Mouse (Mus musculus) kidney, adult 2 months (tissue): ENCODE results near the gene Ros1. TPM values are rescaled to one million over a fixed set of nuclear protein-coding genes. Genes with fewer than 3 reads are reported as not detected.

Experiments
- DNase-seq: peaks from one replicate; pipeline ENCODE4 v3.0.0; 2021
- H3K27ac ChIP-seq: fragments of 200-500 bp; 2 replicates; pipeline ENCODE4 v1.5.1; 2012; ENCODE audit warnings: low read depth, low read length, control low read depth, inconsistent platforms; ENCODE audit not compliant: insufficient read depth
- H3K27me3 ChIP-seq: fragments of 200-500 bp; replicated peaks from 2 replicates; pipeline ENCODE4 v1.6.1; 2012; ENCODE audit warnings: mild to moderate bottlenecking, moderate library complexity, low read length, inconsistent platforms; ENCODE audit not compliant: control insufficient read depth, insufficient read depth
- H3K36me3 ChIP-seq: fragments of 200-500 bp; 2 replicates; pipeline ENCODE4 v1.6.1; 2012; ENCODE audit warnings: mild to moderate bottlenecking, moderate library complexity, low read length, inconsistent platforms; ENCODE audit not compliant: control insufficient read depth, insufficient read depth
- H3K4me1 ChIP-seq: fragments of 200-500 bp; 2 replicates; pipeline ENCODE4 v1.6.1; 2011; ENCODE audit warnings: low read length; ENCODE audit not compliant: control insufficient read depth, insufficient read depth
- H3K4me3 ChIP-seq: fragments of 200-500 bp; 2 replicates; pipeline ENCODE4 v1.5.1; 2011; ENCODE audit warnings: mild to moderate bottlenecking, low read depth, low read length, control low read depth; ENCODE audit not compliant: insufficient read depth
- CTCF ChIP-seq: fragments of 200-500 bp; conservative IDR thresholded peaks from 2 replicates; pipeline ENCODE4 v1.5.1; 2011; ENCODE audit warnings: low read depth, mild to moderate bottlenecking, control low read depth, low read length, moderate library complexity, mixed read lengths; ENCODE audit not compliant: insufficient read depth, insufficient read length
- POLR2A ChIP-seq: fragments of 200-500 bp; IDR thresholded peaks from one replicate; pipeline ENCODE4 v1.6.1; 2011; ENCODE audit warnings: low read depth, low read length, control low read depth
- WGBS: fragments of 180-500 bp; shearing (Covaris S2); methylation state at CpG from one replicate; pipeline ENCODE4 v1.1.7; 2018; 5-methylcytosine and 5-hydroxymethylcytosine counted together
- polyA plus RNA-seq: library from polyadenylated mRNA; depleted of rRNA; stranded (reverse); fragments of >200 nt; gene quantifications from 2 replicates; pipeline ENCODE4 v1.2.3, GENCODE M21; 2012; rRNA removed

The Ros1 gene
- polyA plus RNA-seq, result 0.08 and 0.16 TPM in 2 replicates

- no peak for TF ChIP-seq CTCF
- TF ChIP-seq POLR2A, result no peak
- WGBS, result 59% methylated on average over 7 of the region's 7 CpGs
Observed at GRCm38 (mm10) chr10:52194957-52195852, at the start of gene Ros1. Ros1 (minus strand) TSS chr10:52195244.

GRCm38 (mm10) chr10:52242680-52243323, 47.8 kb upstream of the Ros1 start:
- Histone ChIP-seq H3K4me3 (no peak overlapping the region), H3K4me1 (peaks cover 21% of the 10 kb centered on the region), H3K27ac (no peak overlapping the region), H3K36me3 (no peaks in the 10 kb centered on the region), H3K27me3 (no peaks in the 10 kb centered on the region)
- no peak for DNase-seq
- WGBS, result 30% methylated on average over 7 of the region's 7 CpGs
- no peak for TF ChIP-seq CTCF
- TF ChIP-seq POLR2A, result no peak

More at GRCm38 (mm10) chr10:52194957-52195852, at the start of gene Ros1:
- Histone ChIP-seq H3K27me3 (no peaks in the 10 kb centered on the region), H3K4me3 (no peak within 1 kb of the TSS), H3K27ac (no peak within 1 kb of the TSS), H3K36me3 (no peaks in the 10 kb centered on the region), H3K4me1 (no peaks in the 10 kb centered on the region)
- no peak for DNase-seq

GRCm38 (mm10) chr10:52242015-52242414, 47.0 kb upstream of the Ros1 start:
- H3K27ac ChIP-seq, result no peak overlapping the region
- TF ChIP-seq CTCF, result no peak
- no peak for TF ChIP-seq POLR2A
- 61% methylated on average over 5 of the region's 5 CpGs for WGBS
- DNase-seq, result no peak
- H3K4me3 ChIP-seq, result no peak overlapping the region
- H3K27me3 ChIP-seq, result no peaks in the 10 kb centered on the region
- no peaks in the 10 kb centered on the region for H3K36me3 ChIP-seq
- H3K4me1 ChIP-seq, result peaks cover 21% of the 10 kb centered on the region

GRCm38 (mm10) chr10:52235461-52235860, 40.4 kb upstream of the Ros1 start:
- Histone ChIP-seq H3K27ac (no peak overlapping the region), H3K4me3 (no peak overlapping the region), H3K27me3 (no peaks in the 10 kb centered on the region), H3K36me3 (no peaks in the 10 kb centered on the region), H3K4me1 (peaks cover 16% of the 10 kb centered on the region)
- TF ChIP-seq POLR2A (no peak), CTCF (no peak)
- DNase-seq, result no peak
- WGBS, result 79% methylated on average over 5 of the region's 5 CpGs

GRCm38 (mm10) chr10:52234654-52234981, 39.6 kb upstream of the Ros1 start:
- TF ChIP-seq POLR2A (no peak), CTCF (no peak)
- Histone ChIP-seq H3K4me1 (peaks cover 16% of the 10 kb centered on the region), H3K27me3 (no peaks in the 10 kb centered on the region), H3K36me3 (no peaks in the 10 kb centered on the region), H3K27ac (no peak overlapping the region), H3K4me3 (peak overlapping the region; percentile 90; the same call in 1 of the 2 replicates)
- 6% methylated on average over 7 of the region's 7 CpGs for WGBS
- no peak for DNase-seq

- Histone ChIP-seq H3K27me3 (no peaks in the 10 kb centered on the region), H3K4me3 (peak overlapping the region; percentile 90), H3K36me3 (no peaks in the 10 kb centered on the region), H3K4me1 (peaks cover 16% of the 10 kb centered on the region), H3K27ac (peak overlapping the region; percentile 91)
- TF ChIP-seq POLR2A (no peak), CTCF (no peak)
- 0% methylated on average over 38 of the region's 40 CpGs for WGBS
- peak; percentile 56 for DNase-seq
Observed at GRCm38 (mm10) chr10:52233969-52234653, 39.1 kb upstream of the Ros1 start.
